ENCODE assay signal across 8 mouse cellular contexts in genomic region chr3:127836798-127837153, GRCm38 (mm10). TPM values are rescaled to one million over a fixed set of nuclear protein-coding genes. Genes with fewer than 3 reads are reported as not detected.
A peak's percentile ranks its signal among the peaks of the same experiment; 100 is the strongest.
DNase-seq lines count a peak whose midpoint lies in the region; ATAC-seq and TF ChIP-seq lines count a peak whose summit lies in the region.

No protein-coding gene starts in this region.

- TF ChIP-seq CTCF in spleen, adult 2 months (IDR thresholded peaks at IDR 0.05; ENCODE audit: extremely low read depth, insufficient read depth, insufficient read length, insufficient replicate concordance), result no peak
- no peak for TF ChIP-seq CTCF in small intestine, adult 2 months (IDR thresholded peaks at IDR 0.05; ENCODE audit: extremely low read depth, insufficient read length, insufficient replicate concordance, low read depth, low read length)

- no peaks in the 10 kb centered on the region for H3K4me1 ChIP-seq in spleen, adult 2 months (ENCODE audit: control insufficient read depth, insufficient read depth, insufficient read length)
- H3K4me1 ChIP-seq in limb, embryonic 12.5 days (replicated peaks), result peaks cover 12% of the 10 kb centered on the region
- H3K4me1 ChIP-seq in small intestine, adult 2 months (ENCODE audit: control insufficient read depth, insufficient read depth, insufficient read length, low read length), result peaks cover 18% of the 10 kb centered on the region; the same call in 1 of the 2 replicates

- no peaks in the 10 kb centered on the region for H3K27me3 ChIP-seq in spleen, adult 2 months (ENCODE audit: control insufficient read depth, insufficient read depth, low read length)
- H3K27me3 ChIP-seq in limb, embryonic 12.5 days, result no peaks in the 10 kb centered on the region
- no peaks in the 10 kb centered on the region for H3K27me3 ChIP-seq in small intestine, adult 2 months (ENCODE audit: control insufficient read depth, insufficient read depth, low read length)

- H3K4me3 ChIP-seq in spleen, adult 2 months (ENCODE audit: extremely low read depth, insufficient read depth, insufficient read length), result peak overlapping the region; percentile 79
- H3K4me3 ChIP-seq in limb, embryonic 12.5 days (replicated peaks), result peak overlapping the region; percentile 94
- peak overlapping the region; percentile 88 for H3K4me3 ChIP-seq in small intestine, adult 2 months (ENCODE audit: low read depth, low read length)

- peak overlapping the region; percentile 65; the same call in 1 of the 2 replicates for H3K27ac ChIP-seq in spleen, adult 2 months (ENCODE audit: insufficient read depth, low read length)
- peak overlapping the region; percentile 90 for H3K27ac ChIP-seq in limb, embryonic 12.5 days
- peak overlapping the region; percentile 68 for H3K27ac ChIP-seq in small intestine, adult 2 months (ENCODE audit: insufficient read depth, low read depth, low read length)

- TF ChIP-seq POLR2A in spleen, adult 2 months (IDR thresholded peaks at IDR 0.05; ENCODE audit: low read depth, low read length), result no peak
- no peak for TF ChIP-seq POLR2A in small intestine, adult 2 months (IDR thresholded peaks at IDR 0.05; ENCODE audit: low read depth, low read length)

- no peaks in the 10 kb centered on the region for H3K36me3 ChIP-seq in spleen, adult 2 months (ENCODE audit: control insufficient read depth, insufficient read depth, low read length)
- 0 out of 2 replicates have a peak, but pooled peaks cover 3% of the 10 kb centered on the region for H3K36me3 ChIP-seq in limb, embryonic 12.5 days
- H3K36me3 ChIP-seq in small intestine, adult 2 months (ENCODE audit: control insufficient read depth, insufficient read depth, low read length), result peaks cover 4% of the 10 kb centered on the region; the same call in 1 of the 2 replicates

- H3K9ac ChIP-seq in limb, embryonic 12.5 days (replicated peaks), result peak overlapping the region; percentile 91

- peak; percentile 24 for DNase-seq in embryo, embryonic 10 days (ENCODE audit: low spot score)
- no peak for DNase-seq in embryo, embryonic 11 days
- no peak for DNase-seq in spleen, adult 2 months (ENCODE audit: low read depth in 1 of 2, low spot score in 2 of 2)
- no peak for DNase-seq in spleen, postnatal 36 days (ENCODE audit: low spot score in 2 of 2)
- DNase-seq in ovary, postnatal 10 days (ENCODE audit: low spot score), result no peak
- DNase-seq in urinary bladder, postnatal 4 days (ENCODE audit: low spot score in 2 of 2), result no peak

- no peaks in the 10 kb centered on the region for H3K9me3 ChIP-seq in limb, embryonic 12.5 days

- no peak for ATAC-seq in limb, embryonic 12.5 days (ENCODE audit: insufficient number of reproducible peaks, insufficient read depth, low FRiP score, low TSS enrichment, low read depth)

- under 1% methylated on average over 17 of the region's 17 CpGs for WGBS in spleen, adult 2 months
- WGBS in limb, embryonic 12.5 days, result 3% methylated on average over 17 of the region's 17 CpGs
- WGBS in small intestine, adult 2 months, result 1% methylated on average over 17 of the region's 17 CpGs

- peak overlapping the region; percentile 80 for H3K4me2 ChIP-seq in limb, embryonic 12.5 days

RNA-seq across cellular contexts. Expression of gene Ap1ar, which starts 0.5 kb away (rescaled TPM):
- 14.8 and 15.6 TPM in 2 replicates for polyA plus RNA-seq in spleen, adult 2 months (2012; rRNA removed)
- polyA plus RNA-seq in limb, embryonic 12.5 days (2016; fragmentation: Nextera tagmentation; extraction: Ambion mirVana), result 64.8 and 69.4 TPM in 2 replicates
- 14.8 and 38.8 TPM in 2 replicates for polyA plus RNA-seq in small intestine, adult 2 months (2012; rRNA removed)

RNA-seq across cellular contexts. Expression of gene Tifa, which starts 47.2 kb away (rescaled TPM):
- polyA plus RNA-seq in spleen, adult 2 months (2012; rRNA removed), result 9.3 and 14.3 TPM in 2 replicates
- polyA plus RNA-seq in limb, embryonic 12.5 days (2016; fragmentation: Nextera tagmentation; extraction: Ambion mirVana), result 1.6 and 2.1 TPM in 2 replicates
- polyA plus RNA-seq in small intestine, adult 2 months (2012; rRNA removed), result 2.0 and 11.3 TPM in 2 replicates

RNA-seq across cellular contexts. Expression of gene Alpk1, which starts 56.4 kb away (rescaled TPM):
- 1.5 and 1.6 TPM in 2 replicates for polyA plus RNA-seq in spleen, adult 2 months (2012; rRNA removed)
- 0.46 and 0.74 TPM in 2 replicates for polyA plus RNA-seq in limb, embryonic 12.5 days (2016; fragmentation: Nextera tagmentation; extraction: Ambion mirVana)
- polyA plus RNA-seq in small intestine, adult 2 months (2012; rRNA removed), result 0.72 and 1.8 TPM in 2 replicates

RNA-seq across cellular contexts. Expression of gene Fam241a, which starts 59.3 kb away (rescaled TPM):
- polyA plus RNA-seq in spleen, adult 2 months (2012; rRNA removed), result 4.3 and 6.0 TPM in 2 replicates
- 3.6 and 4.5 TPM in 2 replicates for polyA plus RNA-seq in limb, embryonic 12.5 days (2016; fragmentation: Nextera tagmentation; extraction: Ambion mirVana)
- 2.3 and 3.6 TPM in 2 replicates for polyA plus RNA-seq in small intestine, adult 2 months (2012; rRNA removed)
